Mouse (Mus musculus) kidney, embryonic 15.5 days (tissue): Measurements from ENCODE around the gene Usp39. TPM values are rescaled to one million over a fixed set of nuclear protein-coding genes. Genes with fewer than 3 reads are reported as not detected.

Source experiments
- ATAC-seq: fragments of 200-750 bp; cut with Nextera tagmentation; replicated peaks from 2 replicates; pipeline ENCODE4 v1.8.0; 2017; ENCODE audit warnings: moderate TSS enrichment; ENCODE audit not compliant: low FRiP score
- H3K27ac ChIP-seq: fragments of 300-500 bp; sonication (generic); 2 replicates; pipeline ENCODE4 v1.5.1; 2015; ENCODE audit warnings: mild to moderate bottlenecking, inconsistent platforms
- H3K27me3 ChIP-seq: fragments of 300-500 bp; sonication (generic); 2 replicates; pipeline ENCODE4 v1.6.1; 2015; ENCODE audit warnings: inconsistent platforms
- H3K36me3 ChIP-seq: fragments of 300-500 bp; sonication (generic); 2 replicates; pipeline ENCODE4 v1.6.1; 2015; ENCODE audit warnings: inconsistent platforms
- H3K4me1 ChIP-seq: fragments of 300-500 bp; sonication (generic); 2 replicates; pipeline ENCODE4 v1.6.1; 2015; ENCODE audit warnings: inconsistent platforms
- H3K4me2 ChIP-seq: fragments of 300-500 bp; sonication (generic); 2 replicates; pipeline ENCODE4 v1.6.1; 2015; ENCODE audit warnings: moderate library complexity, mild to moderate bottlenecking, inconsistent platforms
- H3K4me3 ChIP-seq: fragments of 300-500 bp; sonication (generic); replicated peaks from 2 replicates; pipeline ENCODE4 v1.5.1; 2015; ENCODE audit warnings: mild to moderate bottlenecking, inconsistent platforms
- H3K9ac ChIP-seq: fragments of 300-500 bp; sonication (generic); 2 replicates; pipeline ENCODE4 v1.6.1; 2015; ENCODE audit warnings: mild to moderate bottlenecking, inconsistent platforms
- H3K9me3 ChIP-seq: fragments of 300-500 bp; sonication (generic); replicated peaks from 2 replicates; pipeline ENCODE4 v1.6.1; 2016; ENCODE audit warnings: inconsistent platforms
- WGBS: fragments of 180-500 bp; shearing (Covaris S2); methylation state at CpG from one replicate; pipeline ENCODE4 v1.1.7; 2015; ENCODE audit warnings: mixed read lengths; 5-methylcytosine and 5-hydroxymethylcytosine counted together
- polyA plus RNA-seq: library from polyadenylated mRNA; unstranded; fragments of >200 nt; fragmentation: Nextera tagmentation; extraction: Ambion mirVana; gene quantifications from 2 replicates; pipeline ENCODE4 v1.2.1, GENCODE M21; 2015

The Usp39 gene
- polyA plus RNA-seq, 1 experiment from 2014 or later: 50.3 TPM

DNA sequence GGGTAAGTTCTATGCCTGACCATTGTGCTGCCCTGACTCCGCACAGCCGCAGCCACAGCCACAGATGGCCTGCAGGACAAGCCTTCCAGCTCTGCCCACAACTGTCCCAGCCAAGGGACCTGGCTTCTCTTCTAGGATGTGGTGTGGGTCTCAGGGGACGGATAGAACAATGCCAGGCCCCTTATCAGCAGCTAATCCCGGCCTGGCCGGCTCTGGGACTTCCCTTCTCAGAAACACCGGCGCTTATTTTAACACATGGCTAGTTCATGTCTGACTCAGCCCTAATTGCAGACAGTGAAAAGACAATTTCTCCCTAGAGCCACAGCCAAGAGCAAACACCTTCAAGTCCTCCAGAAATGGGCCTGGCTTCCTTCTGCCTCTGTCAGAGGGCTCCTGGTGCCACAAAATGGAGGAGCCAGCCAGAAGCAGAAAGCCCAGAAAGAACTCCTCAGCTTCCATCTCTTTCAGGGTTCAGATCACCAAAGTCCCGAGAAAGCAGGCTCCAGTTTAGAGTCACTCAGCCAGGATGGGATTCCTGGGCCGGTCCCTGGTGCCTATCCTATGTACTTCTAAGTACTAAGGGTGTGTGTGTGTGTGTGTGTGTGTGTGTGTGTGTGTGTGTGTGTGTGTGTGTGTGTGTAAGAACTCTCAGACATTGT is 67.3 kb downstream of the Usp39 start:
- peak; percentile 21; the same call in 1 of the 2 replicates for ATAC-seq

DNA sequence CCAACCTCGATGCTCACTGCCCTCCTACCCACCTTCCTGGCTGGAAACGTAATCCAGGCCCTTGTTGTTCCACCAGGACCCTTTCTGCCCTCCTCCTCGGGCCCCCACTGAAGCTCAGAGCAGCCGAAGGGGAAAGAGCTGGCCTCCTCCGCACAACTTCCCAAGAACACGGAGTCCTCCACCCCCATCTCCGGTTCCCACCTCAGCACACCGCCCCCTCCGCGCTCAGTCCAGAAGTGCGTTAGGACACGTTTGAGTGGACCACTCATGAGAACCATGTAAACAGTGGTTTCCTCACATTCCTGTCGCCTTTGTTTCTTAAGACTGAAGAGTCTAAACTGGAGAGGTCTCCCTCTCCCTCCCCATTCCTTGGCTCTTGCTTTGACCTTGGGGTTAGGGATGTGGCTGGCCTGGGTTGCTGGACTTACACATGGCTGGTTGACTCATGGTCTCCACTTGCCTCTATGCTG is 68.0 kb downstream of the Usp39 start:
- H3K4me2 ChIP-seq: no peak overlapping the region

More for the DNA sequence above, 67.3 kb downstream of the Usp39 start:
- Histone ChIP-seq H3K36me3 (no peaks in the 10 kb centered on the region), H3K27ac (peak overlapping the region; percentile 52), H3K9me3 (no peaks in the 10 kb centered on the region), H3K9ac (no peak overlapping the region), H3K4me1 (peaks cover 10% of the 10 kb centered on the region), H3K27me3 (no peaks in the 10 kb centered on the region), H3K4me2 (no peak overlapping the region), H3K4me3 (no peak overlapping the region)
- WGBS: 66% methylated on average over 9 of the region's 9 CpGs

DNA sequence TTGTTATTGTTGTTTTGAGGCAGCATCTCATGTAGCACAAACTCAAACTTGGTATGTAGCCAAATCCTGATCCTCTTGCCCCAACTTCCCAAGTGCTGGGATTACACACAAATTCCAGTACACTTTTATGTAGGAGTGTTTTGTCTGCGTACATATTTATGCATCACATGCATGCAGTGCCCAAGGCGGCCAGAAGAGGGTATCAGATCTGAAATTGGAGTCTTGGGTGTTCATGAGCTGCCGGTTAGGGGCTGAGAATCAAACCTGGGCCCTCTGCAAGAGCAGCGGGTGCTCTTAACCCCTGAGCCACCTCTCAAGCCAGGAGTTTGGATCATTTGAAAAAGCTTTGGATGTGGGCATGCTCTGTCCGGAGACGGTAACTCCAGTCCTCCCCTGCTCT is 68.8 kb downstream of the Usp39 start:
- no peak for ATAC-seq
- Histone ChIP-seq H3K27ac (no peak overlapping the region), H3K36me3 (no peaks in the 10 kb centered on the region), H3K4me2 (no peak overlapping the region), H3K27me3 (no peaks in the 10 kb centered on the region), H3K9ac (no peak overlapping the region), H3K9me3 (no peaks in the 10 kb centered on the region), H3K4me3 (no peak overlapping the region), H3K4me1 (peaks cover 10% of the 10 kb centered on the region)
- WGBS: 90% methylated on average over 6 of the region's 6 CpGs

More for the DNA sequence above, 68.0 kb downstream of the Usp39 start:
- H3K27ac ChIP-seq: peak overlapping the region; percentile 52
- ATAC-seq: peak; percentile 63
- peaks cover 10% of the 10 kb centered on the region for H3K4me1 ChIP-seq
- no peaks in the 10 kb centered on the region for H3K27me3 ChIP-seq
- WGBS: 45% methylated on average over 13 of the region's 13 CpGs
- H3K9ac ChIP-seq: no peak overlapping the region
- no peaks in the 10 kb centered on the region for H3K36me3 ChIP-seq
- no peak overlapping the region for H3K4me3 ChIP-seq
- H3K9me3 ChIP-seq: no peaks in the 10 kb centered on the region

DNA sequence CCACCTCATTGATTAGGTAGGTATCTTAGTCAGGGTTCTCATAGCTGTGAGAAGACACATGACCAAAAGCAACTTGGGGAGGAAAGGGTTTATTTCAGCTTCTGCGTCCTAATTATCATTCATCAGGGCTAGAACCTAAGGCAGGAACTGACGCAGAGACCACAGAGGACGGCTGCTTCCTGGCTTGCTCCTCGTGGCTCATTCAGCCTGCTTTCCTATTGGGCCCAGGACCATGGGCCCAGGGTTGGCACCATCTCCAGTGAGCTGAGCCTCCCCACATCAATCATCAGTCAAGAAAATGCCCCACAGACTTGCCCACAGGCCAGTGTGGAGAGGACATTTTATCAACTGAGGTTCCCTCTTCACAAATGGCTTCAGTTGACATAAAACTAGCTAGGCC is 69.5 kb downstream of the Usp39 start:
- H3K9me3 ChIP-seq: no peaks in the 10 kb centered on the region
- no peak overlapping the region for H3K27ac ChIP-seq
- H3K4me1 ChIP-seq: peaks cover 10% of the 10 kb centered on the region
- no peak for ATAC-seq
- no peaks in the 10 kb centered on the region for H3K27me3 ChIP-seq
- H3K4me3 ChIP-seq: no peak overlapping the region
- 61% methylated on average over 4 of the region's 4 CpGs for WGBS
- no peaks in the 10 kb centered on the region for H3K36me3 ChIP-seq
- H3K4me2 ChIP-seq: no peak overlapping the region
- H3K9ac ChIP-seq: no peak overlapping the region

- Histone ChIP-seq H3K36me3 (no peaks in the 10 kb centered on the region), H3K4me3 (no peak overlapping the region), H3K27me3 (no peaks in the 10 kb centered on the region), H3K4me2 (no peak overlapping the region), H3K9me3 (no peaks in the 10 kb centered on the region), H3K9ac (no peak overlapping the region), H3K4me1 (peaks cover 10% of the 10 kb centered on the region), H3K27ac (no peak overlapping the region)
- WGBS: 69% methylated on average over 6 of the region's 6 CpGs
- no peak for ATAC-seq
Observed at GRCm38 (mm10) chr6:72273153-72273552, 71.8 kb downstream of the Usp39 start.

DNA sequence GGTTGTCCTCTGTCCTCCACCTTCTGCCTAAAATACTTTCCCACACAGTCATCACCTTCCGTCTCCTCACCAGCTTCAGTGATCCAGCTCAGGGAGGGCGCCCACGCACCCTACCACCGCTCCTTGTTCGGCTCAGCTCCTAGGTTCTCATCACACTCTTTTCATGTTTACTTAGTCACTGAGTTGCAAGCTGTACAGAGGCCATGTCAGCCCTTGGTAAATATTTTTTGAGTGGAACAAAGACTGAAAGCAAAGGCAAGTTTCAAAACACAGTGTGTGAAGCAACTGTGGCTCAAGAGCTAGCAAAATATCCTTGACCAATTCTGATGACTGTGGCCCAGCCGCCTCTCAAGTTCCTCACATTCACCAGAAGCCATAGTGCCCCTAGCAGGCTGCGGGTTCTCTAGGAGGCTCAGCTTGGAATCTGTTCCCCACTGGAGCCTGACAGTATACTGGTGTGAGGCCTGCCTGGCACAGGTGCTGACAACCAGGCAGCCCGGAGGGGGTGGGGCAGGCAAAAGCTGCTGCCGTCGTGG is 72.8 kb downstream of the Usp39 start:
- H3K27me3 ChIP-seq: no peaks in the 10 kb centered on the region
- H3K27ac ChIP-seq: no peak overlapping the region
- no peak overlapping the region for H3K9ac ChIP-seq
- ATAC-seq: no peak
- H3K4me3 ChIP-seq: no peak overlapping the region
- no peaks in the 10 kb centered on the region for H3K9me3 ChIP-seq
- peaks cover 6% of the 10 kb centered on the region for H3K4me1 ChIP-seq
- no peaks in the 10 kb centered on the region for H3K36me3 ChIP-seq
- WGBS: 75% methylated on average over 10 of the region's 10 CpGs
- no peak overlapping the region for H3K4me2 ChIP-seq

DNA sequence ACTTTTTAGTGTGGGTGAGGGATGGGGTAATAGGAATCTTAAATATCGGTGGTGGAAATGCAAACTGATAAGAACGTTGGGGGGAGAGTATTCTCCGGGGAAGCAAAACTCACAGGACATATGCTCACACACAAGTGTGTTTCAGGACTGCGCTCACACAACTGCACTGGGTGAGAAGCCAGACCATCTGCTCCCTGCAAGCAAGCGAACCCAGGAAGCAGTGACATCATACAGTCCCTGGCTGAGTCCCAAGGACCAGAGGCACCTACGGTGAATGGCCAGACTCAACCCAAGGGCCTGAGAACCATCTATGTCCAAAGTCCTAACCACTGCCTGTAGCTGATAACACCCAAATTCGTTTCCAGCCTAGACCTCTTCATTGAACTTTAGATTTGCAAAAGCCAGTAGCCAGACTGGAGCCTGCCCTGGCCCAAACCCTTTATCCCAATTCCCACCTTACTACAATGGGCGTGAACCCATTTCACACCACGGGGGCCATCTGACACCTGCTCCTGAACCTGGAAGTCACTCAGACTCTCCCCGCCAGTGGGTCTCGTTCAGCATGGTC is 73.9 kb downstream of the Usp39 start:
- WGBS: 57% methylated on average over 11 of the region's 11 CpGs
- H3K9me3 ChIP-seq: no peaks in the 10 kb centered on the region
- no peak overlapping the region for H3K4me2 ChIP-seq
- no peaks in the 10 kb centered on the region for H3K4me1 ChIP-seq
- no peaks in the 10 kb centered on the region for H3K36me3 ChIP-seq
- no peaks in the 10 kb centered on the region for H3K27me3 ChIP-seq
- ATAC-seq: no peak
- no peak overlapping the region for H3K9ac ChIP-seq
- no peak overlapping the region for H3K27ac ChIP-seq
- H3K4me3 ChIP-seq: no peak overlapping the region

GRCm38 (mm10) chr6:72270258-72270657 is 74.7 kb downstream of the Usp39 start:
- Histone ChIP-seq H3K9me3 (no peaks in the 10 kb centered on the region), H3K27me3 (no peaks in the 10 kb centered on the region), H3K4me1 (0 out of 2 replicates have a peak, but pooled peaks cover 3% of the 10 kb centered on the region), H3K9ac (no peak overlapping the region), H3K36me3 (no peaks in the 10 kb centered on the region), H3K27ac (no peak overlapping the region), H3K4me3 (no peak overlapping the region), H3K4me2 (no peak overlapping the region)
- WGBS: 77% methylated on average over 5 of the region's 5 CpGs
- ATAC-seq: no peak

Other genes with a start within 250 kb of the Usp39 start
- 35.2 and 36.3 TPM in 2 replicates for gene St3gal5, start 247.6 kb downstream of the Usp39 start, polyA plus RNA-seq
- 18.5 and 18.9 TPM in 2 replicates for gene Atoh8, start 109.6 kb downstream of the Usp39 start, polyA plus RNA-seq
- not detected in 2 replicates for gene Sftpb, start 40.6 kb downstream of the Usp39 start, polyA plus RNA-seq
- 27.6 and 29.8 TPM in 2 replicates for gene 0610030E20Rik, start 2.1 kb upstream of the Usp39 start, polyA plus RNA-seq
- 24.0 and 26.7 TPM in 2 replicates for gene Tmem150a, start 10.3 kb upstream of the Usp39 start, polyA plus RNA-seq
- 116 and 130 TPM in 2 replicates for gene Rnf181, start 21.8 kb upstream of the Usp39 start, polyA plus RNA-seq
- 35.0 and 40.7 TPM in 2 replicates for gene Vamp5, start 35.3 kb upstream of the Usp39 start, polyA plus RNA-seq
- 146 and 150 TPM in 2 replicates for gene Vamp8, start 45.5 kb upstream of the Usp39 start, polyA plus RNA-seq
- gene Ggcx, start 69.1 kb upstream of the Usp39 start, polyA plus RNA-seq: 32.5 and 36.0 TPM in 2 replicates
- 418 and 431 TPM in 2 replicates for gene Mat2a, start 94.4 kb upstream of the Usp39 start, polyA plus RNA-seq
- 0.13 and 0.14 TPM in 2 replicates for gene Sh2d6, start 176.5 kb upstream of the Usp39 start, polyA plus RNA-seq
- gene Capg, start 199.2 kb upstream of the Usp39 start, polyA plus RNA-seq: 68.4 and 70.7 TPM in 2 replicates